Mouse (Mus musculus) heart, adult 2 months (tissue): Measurements from ENCODE around the gene Dcbld2. TPM values are rescaled to one million over a fixed set of nuclear protein-coding genes. Genes with fewer than 3 reads are reported as not detected.
A peak's percentile ranks its signal among the peaks of the same experiment; 100 is the strongest.

ENCODE experiments used
- DNase-seq, 2 experiments: peaks; one replicate each; pipeline ENCODE4 v3.0.0; 2021
- H3K27ac ChIP-seq: fragments of 200-600 bp; 2 replicates; pipeline ENCODE4 v1.8.1; 2022
- H3K27me3 ChIP-seq: fragments of 200-500 bp; 2 replicates; pipeline ENCODE4 v1.6.1; 2012; ENCODE audit warnings: mild to moderate bottlenecking, low read length, inconsistent platforms, mixed read lengths; ENCODE audit not compliant: control insufficient read depth, insufficient read depth
- H3K36me3 ChIP-seq: fragments of 200-500 bp; 2 replicates; pipeline ENCODE4 v1.6.1; 2012; ENCODE audit warnings: low read length, inconsistent platforms; ENCODE audit not compliant: control insufficient read depth, insufficient read depth
- H3K4me1 ChIP-seq: fragments of 200-500 bp; 2 replicates; pipeline ENCODE4 v1.6.1; 2011; ENCODE audit warnings: low read length; ENCODE audit not compliant: control insufficient read depth, insufficient read depth
- H3K4me3 ChIP-seq: fragments of 200-600 bp; 2 replicates; pipeline ENCODE4 v1.8.1; 2022
- H3K79me2 ChIP-seq: fragments of 200-500 bp; replicated peaks from 2 replicates; pipeline ENCODE4 v1.6.1; 2012; ENCODE audit warnings: mild to moderate bottlenecking, inconsistent platforms, low read length, moderate library complexity, mixed read lengths; ENCODE audit not compliant: control insufficient read depth, insufficient read depth
- H3K9ac ChIP-seq: fragments of 200-500 bp; 2 replicates; pipeline ENCODE4 v1.6.1; 2012; ENCODE audit warnings: low read depth, mild to moderate bottlenecking, control low read depth, inconsistent platforms, low read length, mixed read lengths
- CTCF ChIP-seq: fragments of 200-600 bp; IDR thresholded peaks from 2 replicates; pipeline ENCODE4 v1.8.1; 2022; ENCODE audit warnings: antibody characterized with exemption, mild to moderate bottlenecking, moderate library complexity
- EP300 ChIP-seq: fragments of 200-500 bp; IDR thresholded peaks from 2 replicates; pipeline ENCODE4 v1.6.1; 2011; ENCODE audit warnings: low read depth, low read length, control low read depth; ENCODE audit not compliant: insufficient read depth
- POLR2A ChIP-seq: fragments of 200-500 bp; IDR thresholded peaks from 2 replicates; pipeline ENCODE4 v1.6.1; 2011; ENCODE audit warnings: mild to moderate bottlenecking, low read depth, low read length, control low read depth; ENCODE audit not compliant: insufficient read depth
- WGBS: fragments of 180-500 bp; shearing (Covaris S2); methylation state at CpG from one replicate; pipeline ENCODE4 v1.1.7; 2018; 5-methylcytosine and 5-hydroxymethylcytosine counted together
- intact Hi-C: fragments of 180-260 bp; cut with DNase I; formaldehyde crosslinking; loops from one replicate; pipeline ENCODE4 v1.15.1; 2025
- long read RNA-seq: library from polyadenylated mRNA; stranded (forward); transcript quantifications from one replicate; pipeline ENCODE4 v2.0.0, GENCODE M21; 2021
- polyA plus RNA-seq: library from polyadenylated mRNA; depleted of rRNA; stranded (reverse); fragments of >200 nt; gene quantifications from 2 replicates; pipeline ENCODE4 v1.2.3, GENCODE M21; 2012; rRNA removed
- total RNA-seq, 2 experiments: library from RNA; stranded (reverse); gene quantifications; 2 replicates each; pipeline ENCODE4 v1.2.3; 2021

Gene Dcbld2
- total RNA-seq (10 to 100 TPM; 14.0 to 16.8 TPM), polyA plus RNA-seq (9.0 and 17.8 TPM in 2 replicates)
- long read RNA-seq, full-length matches to known transcripts: 10 of 16 reads
- long read RNA-seq, partial matches to known transcripts: 0 of 16 reads
- long read RNA-seq, other reads (novel, unspliced or antisense): 6 of 16 reads

GRCm38 (mm10) chr16:58408062-58408486, at the start of gene Dcbld2:
Gene Dcbld2, plus strand, starts transcription at chr16:58408443.
- intact Hi-C loops: loop anchor here (5.0 to 10.0 kb wide), 2 partner anchors 114 to 803 kb away; partner anchors contain the start of genes Cmss1 and St3gal6
- DNase-seq: peak; percentile 94 to 98

DNA sequence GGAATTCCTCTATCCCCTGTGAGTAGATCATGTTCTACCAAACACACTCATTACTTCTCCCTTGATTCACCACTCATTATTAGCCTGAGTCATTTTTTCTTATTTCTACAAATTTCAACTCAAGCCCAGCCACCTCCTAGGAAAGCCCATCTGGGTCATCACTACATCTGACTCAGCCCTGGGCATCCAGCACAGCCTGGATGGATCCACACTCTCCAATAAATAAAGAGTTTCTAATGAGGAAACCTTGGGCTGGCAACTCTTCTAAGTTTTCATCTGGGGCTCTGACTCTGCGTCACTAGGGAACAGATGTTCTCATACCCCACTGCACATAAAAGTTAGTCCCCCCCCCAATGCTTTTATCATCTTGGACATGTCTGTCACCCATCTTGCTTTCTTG, 31.1 kb upstream of the Dcbld2 start:
- intact Hi-C loops: no loop called here
- H3K79me2 ChIP-seq: no peaks in the 10 kb centered on the region
- H3K36me3 ChIP-seq: no peaks in the 10 kb centered on the region
- no peaks in the 10 kb centered on the region; the same call in 1 of the 2 replicates for H3K4me1 ChIP-seq
- no peak overlapping the region for H3K9ac ChIP-seq
- TF ChIP-seq POLR2A: no peak
- no peaks in the 10 kb centered on the region for H3K27me3 ChIP-seq
- no peak overlapping the region for H3K4me3 ChIP-seq
- 59% methylated on average over 1 of the region's 1 CpGs for WGBS
- no peak for DNase-seq
- H3K27ac ChIP-seq: no peak overlapping the region

More at GRCm38 (mm10) chr16:58408062-58408486, at the start of gene Dcbld2:
- H3K27me3 ChIP-seq: no peaks in the 10 kb centered on the region
- peak within 1 kb of the TSS; percentile 84 for H3K4me3 ChIP-seq
- TF ChIP-seq EP300 (no peak), CTCF (no peak), POLR2A (no peak)
- H3K27ac ChIP-seq: peak within 1 kb of the TSS; percentile 82
- H3K36me3 ChIP-seq: no peaks in the 10 kb centered on the region
- WGBS: under 1% methylated on average over 31 of the region's 32 CpGs
- peak within 1 kb of the TSS; percentile 88 for H3K9ac ChIP-seq
- peaks cover 1% of the 10 kb centered on the region; the same call in 1 of the 2 replicates for H3K4me1 ChIP-seq
- no peaks in the 10 kb centered on the region for H3K79me2 ChIP-seq

DNA sequence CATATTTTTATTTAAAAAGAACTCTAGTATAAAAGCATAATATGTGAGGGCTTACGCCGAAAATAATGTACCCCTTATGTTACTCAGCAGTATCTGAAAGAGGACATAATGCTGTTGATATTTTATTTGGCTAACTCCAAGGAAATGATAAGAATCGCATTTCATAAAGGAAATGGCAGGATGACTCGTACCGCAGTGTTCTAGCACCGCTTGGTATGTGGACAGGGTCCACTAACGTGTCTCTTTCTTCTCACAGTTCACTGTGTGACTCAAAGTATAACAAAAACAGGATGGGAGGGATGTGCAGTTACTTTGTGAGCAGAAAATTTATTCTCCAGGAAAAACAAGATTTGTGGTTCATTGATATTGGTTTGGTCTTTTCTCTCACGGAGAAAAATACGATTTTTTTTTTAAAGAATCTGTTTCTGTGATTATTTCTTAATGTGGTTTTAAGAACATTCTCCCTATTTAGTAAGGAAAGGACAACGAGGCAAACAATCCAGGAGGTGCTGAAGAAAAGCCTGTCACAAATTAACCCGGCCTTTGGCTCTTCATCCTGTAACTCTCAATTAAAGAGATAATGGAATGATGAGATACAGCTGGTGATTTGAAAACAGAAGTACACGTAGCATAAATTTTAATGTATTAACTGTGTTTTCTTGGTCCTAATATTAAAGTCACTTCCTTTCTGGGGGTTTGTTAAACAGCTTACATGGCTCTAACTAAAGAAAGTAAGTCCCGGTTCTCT, 30.3 kb upstream of the Dcbld2 start:
- Histone ChIP-seq H3K9ac (no peak overlapping the region), H3K27me3 (no peaks in the 10 kb centered on the region), H3K4me3 (no peak overlapping the region), H3K4me1 (no peaks in the 10 kb centered on the region; the same call in 1 of the 2 replicates), H3K36me3 (no peaks in the 10 kb centered on the region), H3K27ac (no peak overlapping the region), H3K79me2 (no peaks in the 10 kb centered on the region)
- DNase-seq: no peak
- 32% methylated on average over 13 of the region's 13 CpGs for WGBS
- TF ChIP-seq EP300 (no peak), POLR2A (no peak), CTCF (no peak)
- intact Hi-C loops: loop anchor here (2.0 kb wide), 1 partner anchor 27 kb away; no protein-coding TSS in a partner anchor

DNA sequence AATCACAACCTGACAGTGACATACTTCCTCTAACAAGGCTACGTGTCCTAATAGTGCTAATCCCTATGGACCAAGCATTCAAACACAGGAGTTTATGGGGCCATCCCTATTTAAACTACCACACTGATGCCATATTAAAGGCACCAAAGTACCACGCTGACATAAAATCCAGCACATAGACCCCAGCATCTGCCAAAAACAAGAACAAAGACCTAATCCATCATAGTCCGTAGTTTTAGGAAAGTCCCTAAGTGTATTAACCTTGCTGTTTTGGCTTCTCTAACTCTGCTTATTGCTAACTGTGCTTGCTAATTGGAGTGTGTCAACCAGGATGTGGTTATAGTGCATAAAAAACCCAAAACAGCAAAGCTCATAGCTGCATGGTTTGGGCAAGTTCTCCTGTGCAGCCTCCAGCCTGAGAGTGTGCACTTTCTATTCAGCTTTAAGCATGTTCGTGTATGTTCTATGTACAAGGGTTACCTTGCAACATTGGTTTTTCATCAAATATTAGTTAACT, 21.9 kb upstream of the Dcbld2 start:
- Histone ChIP-seq H3K4me1 (no peaks in the 10 kb centered on the region), H3K27ac (no peak overlapping the region), H3K36me3 (no peaks in the 10 kb centered on the region), H3K9ac (no peak overlapping the region), H3K27me3 (no peaks in the 10 kb centered on the region), H3K79me2 (no peaks in the 10 kb centered on the region), H3K4me3 (no peak overlapping the region)
- DNase-seq: no peak
- intact Hi-C loops: no loop called here
- TF ChIP-seq POLR2A (no peak), EP300 (no peak), CTCF (no peak)
- WGBS: 85% methylated on average over 4 of the region's 4 CpGs

DNA sequence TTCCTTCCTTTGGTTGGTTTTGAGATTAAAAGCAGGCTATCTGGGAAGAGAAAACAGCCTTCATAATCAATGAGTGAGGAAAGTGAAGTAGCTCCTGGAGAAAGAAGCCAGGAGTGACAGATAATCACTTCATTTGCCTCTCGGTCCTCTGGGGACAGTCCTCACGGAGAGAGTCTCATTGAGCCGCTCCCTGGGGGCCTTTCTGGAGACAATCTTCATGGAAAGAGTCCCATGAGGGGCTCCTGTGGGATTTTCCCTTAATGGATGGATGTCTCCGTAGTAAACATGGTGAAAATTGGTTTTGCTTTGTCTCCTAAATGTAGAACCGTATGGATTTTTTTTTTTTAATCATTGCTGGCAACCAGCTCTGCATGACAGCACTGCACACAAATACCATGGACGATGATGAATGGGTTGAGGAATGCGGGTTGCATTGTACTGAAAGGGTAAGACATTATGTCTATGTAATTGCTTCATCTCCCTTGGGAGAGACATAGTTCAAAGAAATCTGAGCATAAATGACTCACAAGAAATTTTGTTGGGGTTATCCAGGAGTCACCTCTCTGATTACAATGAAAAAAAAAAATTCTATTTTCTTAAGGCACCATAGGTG, 19.0 kb upstream of the Dcbld2 start:
- DNase-seq: no peak
- Histone ChIP-seq H3K36me3 (no peaks in the 10 kb centered on the region), H3K27ac (no peak overlapping the region), H3K9ac (no peak overlapping the region), H3K27me3 (no peaks in the 10 kb centered on the region), H3K79me2 (no peaks in the 10 kb centered on the region), H3K4me3 (no peak overlapping the region), H3K4me1 (no peaks in the 10 kb centered on the region)
- intact Hi-C loops: no loop called here
- TF ChIP-seq CTCF (no peak), POLR2A (no peak), EP300 (no peak)
- 43% methylated on average over 7 of the region's 7 CpGs for WGBS
